In the genomic region with DNA sequence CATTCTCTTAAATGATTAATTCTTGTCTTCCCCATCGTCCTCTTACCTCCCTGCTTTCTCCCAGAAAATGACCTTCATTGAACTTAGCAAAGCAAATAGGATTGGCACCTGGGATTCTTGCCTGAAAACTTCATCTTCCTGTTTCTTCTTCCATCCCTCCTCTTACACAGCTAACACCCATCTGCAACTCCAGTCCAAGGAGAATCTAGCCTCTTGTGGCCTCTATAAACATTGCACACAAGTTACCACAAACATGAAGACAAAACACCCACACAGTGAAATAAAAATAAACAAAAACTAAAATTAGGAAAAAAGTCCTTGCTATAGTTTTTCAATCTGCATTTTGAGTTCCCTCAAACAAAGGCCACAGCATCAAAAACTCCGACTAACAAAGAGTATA, we compare ENCODE assay signal across 8 mouse cellular contexts. TPM values are rescaled to one million over a fixed set of nuclear protein-coding genes. Genes with fewer than 3 reads are reported as not detected.
A peak's percentile ranks its signal among the peaks of the same experiment; 100 is the strongest.
DNase-seq lines count a peak whose midpoint lies in the region; ATAC-seq and TF ChIP-seq lines count a peak whose summit lies in the region.

No protein-coding gene starts in this region.

- H3K4me3 ChIP-seq in lung, postnatal 0 days (ENCODE audit: low read depth, low read length), result no peak overlapping the region
- peak overlapping the region; percentile 99 for H3K4me3 ChIP-seq in embryonic fibroblast, embryonic 13.5 days (ENCODE audit: insufficient read depth, low read length)
- peak overlapping the region; percentile 75 for H3K4me3 ChIP-seq in limb, embryonic 10.5 days
- H3K4me3 ChIP-seq in neural tube, embryonic 15.5 days (replicated peaks), result peak overlapping the region; percentile 92

- H3K4me2 ChIP-seq in lung, postnatal 0 days (replicated peaks; ENCODE audit: low read depth, low read length), result peak overlapping the region; percentile 74
- H3K4me2 ChIP-seq in neural tube, embryonic 15.5 days, result peak overlapping the region; percentile 81

- ATAC-seq in lung, postnatal 0 days, result no peak
- no peak for ATAC-seq in neural tube, embryonic 15.5 days (ENCODE audit: low FRiP score)

- no peak for TF ChIP-seq EP300 in lung, postnatal 0 days (IDR thresholded peaks at IDR 0.05)

- peak; percentile 44 for TF ChIP-seq CTCF in lung, postnatal 0 days (IDR thresholded peaks at IDR 0.05)
- no peak for TF ChIP-seq CTCF in embryonic fibroblast, embryonic 13.5 days (IDR thresholded peaks at IDR 0.05; ENCODE audit: borderline replicate concordance, insufficient read depth, low read length)

- H3K9ac ChIP-seq in lung, postnatal 0 days (replicated peaks; ENCODE audit: low read depth), result no peak overlapping the region
- H3K9ac ChIP-seq in neural tube, embryonic 15.5 days (replicated peaks), result peak overlapping the region; percentile 81

- peaks cover 12% of the 10 kb centered on the region; the same call in 1 of the 2 replicates for H3K4me1 ChIP-seq in lung, postnatal 0 days (ENCODE audit: insufficient read depth, low read depth, low read length)
- H3K4me1 ChIP-seq in embryonic fibroblast, embryonic 13.5 days (ENCODE audit: control insufficient read depth, insufficient read depth, low read length), result peaks cover 4% of the 10 kb centered on the region
- H3K4me1 ChIP-seq in limb, embryonic 10.5 days, result peaks cover 30% of the 10 kb centered on the region
- peaks cover 40% of the 10 kb centered on the region for H3K4me1 ChIP-seq in neural tube, embryonic 15.5 days

- no peak; the same call in 1 of the 2 replicates for TF ChIP-seq POLR2A in embryonic fibroblast, embryonic 13.5 days (IDR thresholded peaks at IDR 0.05; ENCODE audit: low read depth, low read length)

- no peaks in the 10 kb centered on the region; the same call in 1 of the 2 replicates for H3K36me3 ChIP-seq in lung, postnatal 0 days (ENCODE audit: insufficient read depth, low read length)
- H3K36me3 ChIP-seq in limb, embryonic 10.5 days, result peaks cover 45% of the 10 kb centered on the region
- H3K36me3 ChIP-seq in neural tube, embryonic 15.5 days, result 0 out of 2 replicates have a peak, but pooled peaks cover 3% of the 10 kb centered on the region

- H3K27ac ChIP-seq in lung, postnatal 0 days (ENCODE audit: low read length), result no peak overlapping the region; the same call in 1 of the 2 replicates
- peak overlapping the region; percentile 94; the same call in 1 of the 2 replicates for H3K27ac ChIP-seq in embryonic fibroblast, embryonic 13.5 days (ENCODE audit: insufficient read depth, low read length)
- no peak overlapping the region for H3K27ac ChIP-seq in limb, embryonic 10.5 days
- H3K27ac ChIP-seq in neural tube, embryonic 15.5 days (replicated peaks), result no peak overlapping the region

- peak; percentile 49 for DNase-seq in lung, postnatal 0 days (ENCODE audit: low spot score)
- no peak for DNase-seq in lung, postnatal 25 days (ENCODE audit: low spot score)
- DNase-seq in limb, embryonic 10.5 days (ENCODE audit: low spot score), result no peak
- DNase-seq in layer of hippocampus, adult 18-20 months (ENCODE audit: low spot score in 2 of 2), result no peak
- DNase-seq in adrenal gland, postnatal 14 days, result no peak
- DNase-seq in ovary, adult 18-20 months (ENCODE audit: low spot score), result no peak

- no peaks in the 10 kb centered on the region for H3K9me3 ChIP-seq in lung, postnatal 0 days (ENCODE audit: low read length)
- H3K9me3 ChIP-seq in limb, embryonic 10.5 days (replicated peaks), result no peaks in the 10 kb centered on the region
- H3K9me3 ChIP-seq in neural tube, embryonic 15.5 days (replicated peaks), result no peaks in the 10 kb centered on the region

- H3K27me3 ChIP-seq in lung, postnatal 0 days (replicated peaks; ENCODE audit: insufficient read depth, low read length), result no peaks in the 10 kb centered on the region
- H3K27me3 ChIP-seq in limb, embryonic 10.5 days (ENCODE audit: low read depth, poor library complexity, severe bottlenecking), result no peaks in the 10 kb centered on the region
- H3K27me3 ChIP-seq in neural tube, embryonic 15.5 days (replicated peaks), result no peaks in the 10 kb centered on the region

- 21% methylated on average over 2 of the region's 2 CpGs for WGBS in lung, postnatal 0 days
- 67% methylated on average over 2 of the region's 2 CpGs for WGBS in limb, embryonic 10.5 days
- WGBS in neural tube, embryonic 15.5 days, result 46% methylated on average over 2 of the region's 2 CpGs

RNA-seq across cellular contexts. Expression of a gene that starts 2.1 kb away (rescaled TPM):
- 467 and 484 TPM in 2 replicates for polyA plus RNA-seq in lung, postnatal 0 days (2015; fragmentation: Nextera tagmentation; extraction: Ambion mirVana)
- polyA plus RNA-seq in embryonic fibroblast, embryonic 13.5 days (2011; ENCODE audit: insufficient read length, low read depth, missing spikeins), result 780 and 861 TPM in 2 replicates
- 156 and 185 TPM in 2 replicates for polyA plus RNA-seq in limb, embryonic 10.5 days (2016; fragmentation: Nextera tagmentation; extraction: Ambion mirVana)
- polyA plus RNA-seq in neural tube, embryonic 15.5 days (2015; fragmentation: Nextera tagmentation; extraction: Ambion mirVana), result 197 and 217 TPM in 2 replicates
- total RNA-seq in layer of hippocampus, adult 18-20 months (2021), result 100 to 1,000 TPM; 215 to 227 TPM
- 378 and 379 TPM in 2 replicates for total RNA-seq in adrenal gland, postnatal 14 days (2021)

RNA-seq across cellular contexts. Expression of a gene that starts 24.1 kb away (rescaled TPM):
- polyA plus RNA-seq in lung, postnatal 0 days (2015; fragmentation: Nextera tagmentation; extraction: Ambion mirVana), result 0.33 and 0.52 TPM in 2 replicates
- polyA plus RNA-seq in embryonic fibroblast, embryonic 13.5 days (2011; ENCODE audit: insufficient read length, low read depth, missing spikeins), result 0.33 and 0.48 TPM in 2 replicates
- polyA plus RNA-seq in limb, embryonic 10.5 days (2016; fragmentation: Nextera tagmentation; extraction: Ambion mirVana), result 5.2 and 5.4 TPM in 2 replicates
- polyA plus RNA-seq in neural tube, embryonic 15.5 days (2015; fragmentation: Nextera tagmentation; extraction: Ambion mirVana), result 1.8 and 2.7 TPM in 2 replicates
- total RNA-seq in layer of hippocampus, adult 18-20 months (2021), result not detected
- total RNA-seq in adrenal gland, postnatal 14 days (2021), result not detected in 2 replicates

RNA-seq across cellular contexts. Expression of a gene that starts 50.1 kb away (rescaled TPM):
- polyA plus RNA-seq in lung, postnatal 0 days (2015; fragmentation: Nextera tagmentation; extraction: Ambion mirVana), result 7.6 and 10.4 TPM in 2 replicates
- polyA plus RNA-seq in embryonic fibroblast, embryonic 13.5 days (2011; ENCODE audit: insufficient read length, low read depth, missing spikeins), result 31.9 and 33.4 TPM in 2 replicates
- 23.0 and 27.3 TPM in 2 replicates for polyA plus RNA-seq in limb, embryonic 10.5 days (2016; fragmentation: Nextera tagmentation; extraction: Ambion mirVana)
- polyA plus RNA-seq in neural tube, embryonic 15.5 days (2015; fragmentation: Nextera tagmentation; extraction: Ambion mirVana), result 19.5 and 20.6 TPM in 2 replicates
- 10 to 100 TPM; 37.8 to 40.9 TPM for total RNA-seq in layer of hippocampus, adult 18-20 months (2021)
- total RNA-seq in adrenal gland, postnatal 14 days (2021), result 12.6 and 14.4 TPM in 2 replicates
